Mouse (Mus musculus) neural tube, embryonic 15.5 days (tissue): ENCODE measurements at regions not wholly inside any gene's neighbourhood (a gene's known extent, or its start where the extent isn't known, plus 50 kb on each side); places are given as distances from the start of the nearest gene placed in this dataset.

Experiments
- ATAC-seq: fragments of 200-750 bp; cut with Nextera tagmentation; 2 replicates; pipeline ENCODE4 v1.8.0; 2017; ENCODE audit warnings: mild to moderate bottlenecking, moderate TSS enrichment, moderate library complexity; ENCODE audit not compliant: low FRiP score
- H3K27ac ChIP-seq: fragments of 300-500 bp; sonication (generic); replicated peaks from 2 replicates; pipeline ENCODE4 v1.5.1; 2015; ENCODE audit warnings: mild to moderate bottlenecking, inconsistent platforms
- H3K27me3 ChIP-seq: fragments of 300-500 bp; sonication (generic); replicated peaks from 2 replicates; pipeline ENCODE4 v1.6.1; 2015; ENCODE audit warnings: inconsistent platforms
- H3K36me3 ChIP-seq: fragments of 300-500 bp; sonication (generic); 2 replicates; pipeline ENCODE4 v1.6.1; 2015; ENCODE audit warnings: inconsistent platforms
- H3K4me1 ChIP-seq: fragments of 300-500 bp; sonication (generic); 2 replicates; pipeline ENCODE4 v1.6.1; 2015; ENCODE audit warnings: inconsistent platforms
- H3K4me2 ChIP-seq: fragments of 300-500 bp; sonication (generic); 2 replicates; pipeline ENCODE4 v1.6.1; 2015; ENCODE audit warnings: inconsistent platforms, mild to moderate bottlenecking, moderate library complexity
- H3K4me3 ChIP-seq: fragments of 300-500 bp; sonication (generic); replicated peaks from 2 replicates; pipeline ENCODE4 v1.5.1; 2015; ENCODE audit warnings: mild to moderate bottlenecking, inconsistent platforms
- H3K9ac ChIP-seq: fragments of 300-500 bp; sonication (generic); replicated peaks from 2 replicates; pipeline ENCODE4 v1.6.1; 2015; ENCODE audit warnings: mild to moderate bottlenecking, inconsistent platforms
- H3K9me3 ChIP-seq: fragments of 300-500 bp; sonication (generic); replicated peaks from 2 replicates; pipeline ENCODE4 v1.6.1; 2016; ENCODE audit warnings: inconsistent platforms
- WGBS: fragments of 180-500 bp; shearing (Covaris S2); methylation state at CpG from one replicate; pipeline ENCODE4 v1.1.7; 2015; ENCODE audit warnings: mixed read lengths; 5-methylcytosine and 5-hydroxymethylcytosine counted together

DNA sequence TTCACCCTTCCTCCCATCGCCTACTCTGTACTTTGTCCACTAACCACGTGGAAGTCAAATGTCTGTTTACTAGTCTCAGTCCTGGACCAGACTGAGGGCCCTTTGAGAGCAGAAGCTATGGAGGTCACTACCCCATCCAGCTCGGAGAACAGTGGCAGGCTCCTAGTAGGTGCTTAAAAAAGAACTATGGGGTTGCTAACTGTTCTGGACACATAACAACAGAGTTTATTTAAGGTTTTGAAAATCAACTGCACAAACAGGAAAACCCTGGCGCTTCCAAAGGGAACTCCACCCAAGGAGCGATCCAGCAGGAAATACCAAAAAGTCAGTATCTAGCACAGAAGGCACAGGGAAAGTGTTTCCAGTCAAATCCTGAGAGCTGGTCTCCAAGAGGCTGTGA is 75.5 kb upstream of the Klf9 start:
- Histone ChIP-seq H3K4me3 (no peak overlapping the region), H3K27ac (no peak overlapping the region), H3K27me3 (no peaks in the 10 kb centered on the region), H3K4me1 (0 out of 2 replicates have a peak, but pooled peaks cover 2% of the 10 kb centered on the region), H3K9ac (no peak overlapping the region), H3K36me3 (no peaks in the 10 kb centered on the region), H3K9me3 (no peaks in the 10 kb centered on the region), H3K4me2 (no peak overlapping the region)
- no peak for ATAC-seq
- 87% methylated on average over 5 of the region's 5 CpGs for WGBS

DNA sequence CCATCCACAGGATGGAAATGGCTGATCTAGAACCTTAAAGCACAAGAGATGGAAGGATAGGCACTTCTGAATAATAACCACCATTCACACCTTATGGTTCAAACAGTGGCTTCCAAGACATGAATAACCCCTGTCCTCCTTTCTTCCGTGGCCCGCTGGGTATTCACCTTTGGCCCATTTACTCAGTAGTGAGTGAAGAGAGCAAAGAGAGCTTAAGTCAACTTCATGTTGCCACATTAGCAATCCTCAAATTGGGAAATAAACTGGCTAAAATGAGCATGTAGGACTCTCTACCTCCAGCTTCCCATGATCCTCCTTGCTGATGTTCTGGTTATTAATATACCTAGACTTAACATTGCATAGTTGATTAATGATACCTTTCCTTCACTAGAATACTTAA is 74.3 kb upstream of the Klf9 start:
- no peak for ATAC-seq

DNA sequence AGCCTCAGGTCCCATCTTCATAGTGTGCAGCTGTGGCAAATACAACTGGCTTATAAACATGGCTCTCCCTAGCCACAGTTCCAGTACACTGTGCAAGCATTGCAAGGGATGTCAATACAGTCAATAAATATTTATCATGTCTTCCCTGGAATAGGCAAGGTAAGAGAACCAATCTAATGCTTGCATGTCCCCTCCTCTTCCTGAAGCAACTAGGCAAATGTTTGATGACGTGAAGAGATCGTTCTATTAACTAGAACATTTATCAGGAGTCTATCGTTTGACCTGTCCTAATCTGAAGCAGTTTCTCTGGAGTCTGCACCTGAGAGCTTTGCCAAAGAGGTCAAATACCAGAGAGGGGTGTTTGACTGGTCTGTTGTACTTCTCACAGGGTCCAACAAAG is 72.4 kb upstream of the Klf9 start:
- ATAC-seq: no peak
- Histone ChIP-seq H3K9ac (no peak overlapping the region), H3K9me3 (no peaks in the 10 kb centered on the region)

More for the DNA sequence above, 74.3 kb upstream of the Klf9 start:
- H3K27me3 ChIP-seq: no peaks in the 10 kb centered on the region
- H3K9ac ChIP-seq: no peak overlapping the region
- no peak overlapping the region for H3K4me2 ChIP-seq
- no peak overlapping the region for H3K27ac ChIP-seq
- H3K4me1 ChIP-seq: 0 out of 2 replicates have a peak, but pooled peaks cover 2% of the 10 kb centered on the region
- 95% methylated on average over 2 of the region's 2 CpGs for WGBS
- no peak overlapping the region for H3K4me3 ChIP-seq
- no peaks in the 10 kb centered on the region for H3K36me3 ChIP-seq
- H3K9me3 ChIP-seq: no peaks in the 10 kb centered on the region

DNA sequence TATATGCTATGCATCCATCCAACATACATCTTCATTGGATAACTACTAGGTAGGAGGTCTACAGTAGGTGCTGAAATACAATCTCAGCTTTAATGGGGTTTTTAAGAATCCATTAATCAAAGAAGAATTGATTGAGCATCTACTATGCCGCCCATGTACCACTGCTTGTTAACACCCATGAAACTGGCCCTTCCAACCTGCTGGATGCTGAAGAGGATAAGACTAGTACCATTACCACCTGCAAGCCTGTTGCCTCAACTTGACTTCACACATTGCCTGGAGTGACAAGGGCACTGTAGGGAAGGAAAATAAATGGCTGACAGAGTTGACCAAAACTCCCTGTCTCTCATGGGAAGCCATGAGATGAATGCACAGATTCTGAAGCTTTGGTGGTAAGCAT is 71.4 kb upstream of the Klf9 start:
- Histone ChIP-seq H3K36me3 (no peaks in the 10 kb centered on the region), H3K4me1 (no peaks in the 10 kb centered on the region), H3K27me3 (no peaks in the 10 kb centered on the region), H3K27ac (no peak overlapping the region), H3K4me3 (no peak overlapping the region), H3K4me2 (no peak overlapping the region), H3K9ac (no peak overlapping the region), H3K9me3 (no peaks in the 10 kb centered on the region)
- WGBS: 97% methylated on average over 1 of the region's 1 CpGs
- no peak for ATAC-seq

More for the DNA sequence above, 72.4 kb upstream of the Klf9 start:
- no peaks in the 10 kb centered on the region for H3K36me3 ChIP-seq
- no peaks in the 10 kb centered on the region for H3K27me3 ChIP-seq
- no peaks in the 10 kb centered on the region for H3K4me1 ChIP-seq
- 90% methylated on average over 3 of the region's 3 CpGs for WGBS
- H3K4me2 ChIP-seq: no peak overlapping the region
- no peak overlapping the region for H3K27ac ChIP-seq
- H3K4me3 ChIP-seq: no peak overlapping the region

DNA sequence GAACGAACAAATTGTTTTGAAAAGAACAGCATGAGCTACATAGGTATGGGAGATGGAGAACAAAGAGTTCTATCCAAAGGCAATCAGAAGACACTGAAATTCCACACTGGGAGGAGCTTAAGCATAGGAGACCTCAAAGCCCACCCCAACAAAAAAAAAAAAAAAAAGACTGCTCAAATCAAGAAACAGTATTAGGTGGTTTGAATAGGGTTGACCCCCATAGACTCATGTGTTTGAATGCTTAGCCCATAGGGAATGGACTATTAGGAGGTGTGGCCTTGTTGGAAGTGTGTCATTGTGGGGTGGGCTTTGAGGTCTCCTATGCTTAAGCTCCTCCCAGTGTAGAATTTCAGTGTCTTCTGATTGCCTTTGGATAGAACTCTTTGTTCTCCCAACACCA is 70.0 kb upstream of the Klf9 start:
- no peaks in the 10 kb centered on the region for H3K9me3 ChIP-seq
- no peaks in the 10 kb centered on the region for H3K4me1 ChIP-seq
- no peaks in the 10 kb centered on the region for H3K36me3 ChIP-seq
- no peaks in the 10 kb centered on the region for H3K27me3 ChIP-seq
- 79% methylated on average over 1 of the region's 1 CpGs for WGBS
- no peak overlapping the region for H3K4me2 ChIP-seq
- H3K4me3 ChIP-seq: no peak overlapping the region
- ATAC-seq: no peak
- H3K27ac ChIP-seq: no peak overlapping the region
- no peak overlapping the region for H3K9ac ChIP-seq

DNA sequence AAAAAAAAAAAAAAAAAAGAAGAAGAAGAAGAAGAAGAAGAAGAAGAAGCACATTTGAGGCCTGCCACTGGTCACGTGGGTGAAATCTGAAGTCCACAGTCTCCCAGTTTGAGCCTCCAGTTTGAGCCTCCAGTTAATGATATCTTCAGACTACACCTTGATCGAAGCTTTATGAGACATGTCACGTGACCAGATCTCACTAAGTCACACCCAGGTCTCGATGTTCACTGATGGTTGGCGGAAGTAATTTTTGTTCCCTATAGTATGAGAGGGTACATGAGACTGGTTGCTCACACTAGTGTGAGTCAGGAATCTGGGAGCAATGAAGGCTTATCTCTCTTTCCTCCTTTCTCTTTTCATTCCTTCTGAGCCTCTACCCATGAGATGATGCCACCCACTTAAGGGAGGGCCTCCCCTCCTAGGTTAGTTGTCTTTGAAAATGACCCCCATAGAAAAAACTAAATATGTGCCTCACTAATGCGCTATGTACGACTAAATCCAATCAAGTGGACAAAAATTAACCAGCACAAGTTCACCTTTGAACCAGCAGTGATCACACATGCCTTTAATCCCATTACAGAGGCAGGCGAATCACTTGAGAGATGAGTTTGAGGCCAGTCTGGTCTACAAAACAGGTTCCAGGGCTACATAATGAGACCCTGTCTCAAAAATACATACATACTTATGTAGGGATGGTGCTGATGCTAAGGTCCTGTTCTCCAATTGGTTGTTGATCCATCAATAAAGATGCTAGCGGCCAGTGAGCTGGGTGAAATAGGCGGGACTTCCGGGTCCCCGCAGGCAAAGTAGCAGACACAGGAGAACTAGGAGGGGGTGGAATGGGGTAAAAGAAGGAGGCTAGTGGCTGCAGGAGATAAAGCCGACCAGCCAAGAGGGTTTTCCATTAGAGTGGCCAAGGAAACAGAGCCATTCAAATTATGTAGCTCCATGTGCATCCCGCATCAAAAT is 66.1 kb upstream of the Klf9 start:
- Histone ChIP-seq H3K9ac (no peak overlapping the region), H3K27ac (no peak overlapping the region), H3K9me3 (no peaks in the 10 kb centered on the region), H3K4me2 (no peak overlapping the region), H3K4me1 (no peaks in the 10 kb centered on the region), H3K36me3 (no peaks in the 10 kb centered on the region), H3K4me3 (no peak overlapping the region), H3K27me3 (no peaks in the 10 kb centered on the region)
- ATAC-seq: no peak
- 89% methylated on average over 14 of the region's 14 CpGs for WGBS

DNA sequence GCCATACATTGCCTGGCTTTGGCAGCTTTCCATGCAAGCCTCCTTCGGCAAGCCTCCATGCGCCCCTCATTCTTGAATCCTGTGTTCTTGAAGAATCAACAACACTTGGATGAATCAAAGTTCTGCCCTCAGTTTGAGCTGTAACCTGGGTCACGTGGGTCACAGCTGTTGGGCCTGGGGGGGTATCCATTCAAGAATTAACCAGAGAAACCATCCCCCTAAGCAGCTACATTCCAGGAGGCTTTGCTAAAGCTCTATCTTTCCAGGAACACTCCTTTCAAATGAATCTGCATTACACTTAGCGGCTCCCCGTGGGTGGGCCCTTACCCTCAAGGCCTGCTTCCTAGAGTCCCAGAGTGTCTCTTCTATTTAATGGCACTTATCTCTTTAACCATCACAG is 65.2 kb upstream of the Klf9 start:
- no peak overlapping the region for H3K4me2 ChIP-seq
- no peaks in the 10 kb centered on the region for H3K27me3 ChIP-seq
- no peaks in the 10 kb centered on the region for H3K4me1 ChIP-seq
- WGBS: 57% methylated on average over 5 of the region's 5 CpGs
- no peak overlapping the region for H3K4me3 ChIP-seq
- no peaks in the 10 kb centered on the region for H3K9me3 ChIP-seq
- no peak for ATAC-seq
- no peaks in the 10 kb centered on the region for H3K36me3 ChIP-seq
- no peak overlapping the region for H3K27ac ChIP-seq
- no peak overlapping the region for H3K9ac ChIP-seq

DNA sequence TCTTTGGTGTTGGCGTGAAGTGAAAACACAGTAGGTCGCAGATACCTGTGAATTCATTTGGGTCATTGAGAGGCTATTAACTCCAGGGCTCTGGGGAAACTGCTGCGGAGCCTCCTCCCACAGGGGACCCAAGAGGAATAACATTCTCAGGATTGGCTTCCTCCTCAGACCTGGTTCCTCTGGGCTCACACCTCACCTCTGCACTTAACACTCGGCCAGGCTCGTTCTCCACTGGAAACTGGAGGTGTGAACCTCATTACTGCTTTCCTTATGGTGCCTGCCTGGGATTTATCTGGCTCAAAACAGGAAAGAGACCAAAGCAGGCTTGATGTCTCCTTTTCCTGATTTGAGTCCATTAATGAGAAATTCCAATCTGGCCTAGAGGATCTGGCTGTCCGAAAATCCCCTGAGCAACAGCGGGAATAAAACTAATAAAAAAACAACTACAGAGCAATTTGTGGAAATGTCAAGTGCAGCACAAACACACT is 55.8 kb upstream of the Klf9 start:
- Histone ChIP-seq H3K4me1 (no peaks in the 10 kb centered on the region), H3K27ac (no peak overlapping the region), H3K4me2 (no peak overlapping the region), H3K27me3 (no peaks in the 10 kb centered on the region), H3K9me3 (no peaks in the 10 kb centered on the region), H3K9ac (no peak overlapping the region), H3K36me3 (no peaks in the 10 kb centered on the region), H3K4me3 (no peak overlapping the region)
- ATAC-seq: no peak
- 85% methylated on average over 7 of the region's 7 CpGs for WGBS

DNA sequence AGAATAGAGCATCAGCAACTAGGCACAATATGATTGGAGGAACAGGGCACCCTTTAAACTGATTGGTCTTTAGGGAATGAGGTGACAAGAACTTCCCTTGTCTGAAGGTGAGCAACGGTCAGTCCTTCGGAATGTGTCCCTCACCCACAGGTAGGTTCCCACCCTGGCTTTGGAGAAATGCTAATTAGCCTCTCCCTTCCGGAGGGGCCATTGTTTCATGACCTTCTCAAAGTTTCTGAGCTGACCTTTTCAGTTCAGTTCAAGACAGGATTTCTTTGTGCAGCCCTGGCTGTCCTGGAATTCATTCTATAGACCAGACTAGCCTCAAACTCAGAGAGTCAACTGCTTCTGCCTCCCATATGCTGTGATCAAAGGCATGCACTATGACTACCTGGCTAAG is 53.5 kb upstream of the Klf9 start:
- Histone ChIP-seq H3K27me3 (no peaks in the 10 kb centered on the region), H3K36me3 (no peaks in the 10 kb centered on the region), H3K4me2 (no peak overlapping the region), H3K4me3 (no peak overlapping the region), H3K27ac (no peak overlapping the region), H3K9ac (no peak overlapping the region), H3K9me3 (no peaks in the 10 kb centered on the region), H3K4me1 (no peaks in the 10 kb centered on the region)
- WGBS: 92% methylated on average over 3 of the region's 3 CpGs
- no peak for ATAC-seq

DNA sequence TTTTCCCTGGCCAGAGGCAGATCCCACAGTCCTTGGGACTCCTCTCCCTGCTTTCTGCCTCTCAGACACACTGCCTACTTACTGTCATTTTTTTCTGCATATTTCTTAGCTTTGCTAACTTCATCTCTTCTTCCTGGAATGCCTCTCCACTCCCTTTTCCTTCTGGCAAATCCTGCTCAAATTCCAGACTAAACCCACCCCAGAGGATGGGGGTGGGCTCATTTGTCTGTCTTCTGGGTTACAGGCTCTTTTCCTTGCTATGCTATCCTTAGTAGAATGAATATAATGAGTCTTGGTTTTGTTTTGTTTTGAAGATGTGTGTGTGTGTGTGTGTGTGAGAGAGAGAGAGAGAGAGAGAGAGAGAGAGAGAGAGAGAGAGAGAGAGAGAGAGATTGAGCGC is 51.9 kb upstream of the Klf9 start:
- no peak overlapping the region for H3K4me2 ChIP-seq
- H3K4me1 ChIP-seq: no peaks in the 10 kb centered on the region
- H3K36me3 ChIP-seq: no peaks in the 10 kb centered on the region
- H3K27me3 ChIP-seq: no peaks in the 10 kb centered on the region
- no peaks in the 10 kb centered on the region for H3K9me3 ChIP-seq
- no peak for ATAC-seq
- H3K27ac ChIP-seq: no peak overlapping the region
- WGBS: 100% methylated on average over 1 of the region's 1 CpGs
- no peak overlapping the region for H3K4me3 ChIP-seq
- no peak overlapping the region for H3K9ac ChIP-seq

DNA sequence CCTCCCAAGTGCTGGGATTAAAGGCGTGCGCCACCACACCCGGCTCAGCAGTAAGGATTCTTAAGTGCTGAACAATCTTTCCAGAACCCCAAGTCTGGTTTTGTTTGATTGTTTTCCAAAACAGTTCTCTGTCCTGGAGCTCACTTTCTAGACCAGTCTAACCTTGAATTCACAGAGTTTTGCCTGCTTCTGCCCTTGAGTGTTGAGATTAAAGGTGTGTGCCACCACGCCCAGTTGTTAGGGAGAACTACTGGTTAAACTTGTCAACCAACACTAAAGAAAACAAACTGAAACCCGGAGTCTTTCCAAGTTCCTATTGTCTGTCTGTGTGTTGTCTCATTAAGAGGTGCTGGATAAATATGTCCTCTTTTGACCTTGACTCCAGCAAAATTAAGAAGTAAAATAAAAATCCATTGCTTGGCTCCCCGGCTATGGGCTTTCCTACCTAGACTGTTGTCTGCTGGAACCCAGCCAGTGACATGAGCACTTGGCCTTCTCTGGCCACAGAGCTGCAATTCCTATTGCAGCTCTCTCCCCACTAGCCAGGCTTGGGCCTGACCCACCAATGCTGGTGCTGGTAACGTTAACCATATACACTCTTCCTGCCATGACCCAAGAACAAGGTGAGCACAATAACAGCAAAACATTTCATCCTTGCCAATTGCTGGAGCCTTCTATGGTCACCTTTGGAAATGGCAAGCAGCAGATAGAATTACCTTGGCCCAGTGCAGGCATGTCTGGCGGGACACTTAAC is 51.1 kb upstream of the Klf9 start:
- no peak overlapping the region for H3K9ac ChIP-seq
- H3K27ac ChIP-seq: no peak overlapping the region
- H3K9me3 ChIP-seq: no peaks in the 10 kb centered on the region
- H3K4me2 ChIP-seq: no peak overlapping the region
- H3K4me3 ChIP-seq: no peak overlapping the region
- no peak for ATAC-seq
- no peaks in the 10 kb centered on the region for H3K27me3 ChIP-seq
- H3K36me3 ChIP-seq: no peaks in the 10 kb centered on the region
- H3K4me1 ChIP-seq: no peaks in the 10 kb centered on the region
- 91% methylated on average over 8 of the region's 8 CpGs for WGBS
